8 mouse cellular contexts compared by ENCODE assay signal in the genomic region with DNA sequence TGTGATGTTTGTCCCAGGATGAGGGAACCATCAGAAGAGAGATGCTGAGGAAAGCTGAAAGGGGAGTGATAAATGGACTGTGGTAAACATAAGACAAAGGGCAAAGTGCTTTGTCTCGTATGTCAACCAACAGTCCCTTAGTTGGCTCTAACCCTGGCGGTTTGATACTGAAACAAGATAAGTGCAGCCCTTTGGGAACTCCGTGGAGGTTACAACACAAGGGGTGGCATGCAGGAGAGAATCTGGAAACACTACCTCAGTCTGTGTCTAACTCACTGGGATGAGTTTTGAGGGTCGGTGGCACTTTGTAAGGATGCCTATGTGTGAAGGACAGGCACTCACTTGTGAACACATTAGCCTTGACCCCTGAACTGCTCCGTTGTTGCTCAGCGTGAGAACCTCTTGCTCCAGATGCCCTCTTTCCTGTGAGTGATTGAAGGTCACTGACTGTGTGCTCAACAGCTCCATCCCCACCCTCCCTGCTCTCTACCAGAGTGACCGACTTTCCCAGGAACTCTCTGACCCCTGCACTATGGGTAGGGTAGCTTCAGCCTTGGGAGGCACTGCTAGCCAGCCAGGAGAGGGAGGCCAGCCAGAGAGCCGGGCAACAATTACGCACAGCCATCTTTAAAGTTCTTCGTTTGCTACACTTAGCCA.
DNase-seq lines count a peak whose midpoint lies in the region; ATAC-seq and TF ChIP-seq lines count a peak whose summit lies in the region.

No protein-coding gene starts in this region.

- no peak overlapping the region for H3K4me3 ChIP-seq in lung, postnatal 0 days (ENCODE audit: low read depth, low read length)
- H3K4me3 ChIP-seq in kidney, embryonic 16.5 days (ENCODE audit: low read length): no peak overlapping the region
- no peak overlapping the region for H3K4me3 ChIP-seq in neural tube, embryonic 11.5 days (ENCODE audit: low read depth, low read length)

- H3K9ac ChIP-seq in lung, postnatal 0 days (replicated peaks; ENCODE audit: low read depth): no peak overlapping the region
- no peak overlapping the region for H3K9ac ChIP-seq in kidney, embryonic 16.5 days (replicated peaks; ENCODE audit: low read length)
- no peak overlapping the region for H3K9ac ChIP-seq in neural tube, embryonic 11.5 days (ENCODE audit: low read length)

- no peak for TF ChIP-seq EP300 in lung, postnatal 0 days (IDR thresholded peaks at IDR 0.05)

- peak; percentile 29 for DNase-seq in lung, postnatal 0 days (ENCODE audit: low spot score)
- no peak for DNase-seq in lung, adult 18-20 months
- DNase-seq in embryo, embryonic 9.5 days (ENCODE audit: extremely low spot score): peak; percentile 70
- peak; percentile 35 for DNase-seq in neural tube, embryonic 11.5 days (ENCODE audit: low spot score)
- no peak for DNase-seq in frontal cortex, postnatal 36 days (ENCODE audit: low spot score in 2 of 2)
- no peak for DNase-seq in heart, adult 18-20 months

- H3K27ac ChIP-seq in lung, postnatal 0 days (ENCODE audit: low read length): no peak overlapping the region
- peak overlapping the region; percentile 82; the same call in 1 of the 2 replicates for H3K27ac ChIP-seq in kidney, embryonic 16.5 days (ENCODE audit: low read length)
- H3K27ac ChIP-seq in neural tube, embryonic 11.5 days (ENCODE audit: low read depth, low read length): 0 out of 2 replicates have a peak overlapping the region, but pooled peaks have one; percentile 8

- H3K36me3 ChIP-seq in lung, postnatal 0 days (ENCODE audit: insufficient read depth, low read length): no peaks in the 10 kb centered on the region
- H3K36me3 ChIP-seq in kidney, embryonic 16.5 days (ENCODE audit: insufficient read depth, low read length): peaks cover 16% of the 10 kb centered on the region
- H3K36me3 ChIP-seq in neural tube, embryonic 11.5 days (ENCODE audit: control insufficient read depth, insufficient read depth, low read length): no peaks in the 10 kb centered on the region; the same call in 1 of the 2 replicates

- no peak overlapping the region for H3K4me2 ChIP-seq in lung, postnatal 0 days (replicated peaks; ENCODE audit: low read depth, low read length)
- no peak overlapping the region for H3K4me2 ChIP-seq in kidney, embryonic 16.5 days (replicated peaks; ENCODE audit: low read depth, low read length)
- H3K4me2 ChIP-seq in neural tube, embryonic 11.5 days (ENCODE audit: low read depth): no peak overlapping the region

- H3K9me3 ChIP-seq in lung, postnatal 0 days (ENCODE audit: low read length): peaks cover 1% of the 10 kb centered on the region; the same call in 1 of the 2 replicates
- peaks cover 2% of the 10 kb centered on the region for H3K9me3 ChIP-seq in kidney, embryonic 16.5 days (ENCODE audit: low read length)
- 0 out of 2 replicates have a peak, but pooled peaks cover 2% of the 10 kb centered on the region for H3K9me3 ChIP-seq in neural tube, embryonic 11.5 days (ENCODE audit: control insufficient read depth, low read length)

- peak; percentile 73 for ATAC-seq in lung, postnatal 0 days
- peak; percentile 92 for ATAC-seq in kidney, embryonic 16.5 days (ENCODE audit: low FRiP score, low TSS enrichment)
- peak; percentile 54 for ATAC-seq in neural tube, embryonic 11.5 days (ENCODE audit: insufficient read depth, low FRiP score, low TSS enrichment)
- ATAC-seq in activated CD4-positive, CD25-positive, alpha-beta regulatory T cell, adult 4 months: no peak

- no peaks in the 10 kb centered on the region for H3K4me1 ChIP-seq in lung, postnatal 0 days (ENCODE audit: insufficient read depth, low read depth, low read length)
- peaks cover 24% of the 10 kb centered on the region for H3K4me1 ChIP-seq in kidney, embryonic 16.5 days (ENCODE audit: insufficient read depth, low read length)
- peaks cover 17% of the 10 kb centered on the region for H3K4me1 ChIP-seq in neural tube, embryonic 11.5 days (ENCODE audit: control insufficient read depth, insufficient read depth, low read length)

- no peak for TF ChIP-seq CTCF in lung, postnatal 0 days (IDR thresholded peaks at IDR 0.05)

- 29% methylated on average over 10 of the region's 10 CpGs for WGBS in lung, postnatal 0 days
- WGBS in kidney, embryonic 16.5 days: 20% methylated on average over 10 of the region's 10 CpGs
- WGBS in neural tube, embryonic 11.5 days: 20% methylated on average over 10 of the region's 10 CpGs

- H3K27me3 ChIP-seq in lung, postnatal 0 days (replicated peaks; ENCODE audit: insufficient read depth, low read length): no peaks in the 10 kb centered on the region
- H3K27me3 ChIP-seq in kidney, embryonic 16.5 days (ENCODE audit: insufficient read depth, low read length): no peaks in the 10 kb centered on the region
- H3K27me3 ChIP-seq in neural tube, embryonic 11.5 days (ENCODE audit: control insufficient read depth, insufficient read depth, low read length): no peaks in the 10 kb centered on the region

Comparison
In these comparisons a context has a peak if more than half of its experiments do, and no peak if none do; other contexts are left out.
1. DNase-seq: peak in lung, postnatal 0 days (single experiment), embryo, embryonic 9.5 days (single experiment) and neural tube, embryonic 11.5 days (single experiment); none in lung, adult 18-20 months (0 of 2), frontal cortex, postnatal 36 days (0 of 2) and heart, adult 18-20 months (0 of 2).